Mouse (Mus musculus) small intestine, adult 2 months (tissue): ENCODE measurements at regions not wholly inside any gene's neighbourhood (a gene's known extent, or its start where the extent isn't known, plus 50 kb on each side); places are given as distances from the start of the nearest gene placed in this dataset.

Experiments used
- CTCF ChIP-seq: fragments of 200-500 bp; IDR thresholded peaks from 2 replicates; pipeline ENCODE4 v1.5.1; 2012; ENCODE audit warnings: low read depth, mild to moderate bottlenecking, control low read depth, inconsistent platforms, low read length, moderate library complexity, mixed read lengths; ENCODE audit not compliant: insufficient replicate concordance, insufficient read length; ENCODE audit errors: extremely low read depth
- POLR2A ChIP-seq: fragments of 200-500 bp; IDR thresholded peaks from 2 replicates; pipeline ENCODE4 v1.6.1; 2012; ENCODE audit warnings: low read depth, mild to moderate bottlenecking, control low read depth, inconsistent platforms, low read length, moderate library complexity

GRCm38 (mm10) chr1:186552689-186553088 lies 153.1 kb downstream of the Tgfb2 start:
- TF ChIP-seq CTCF (no peak), POLR2A (no peak)
